Mouse (Mus musculus): Measurements from ENCODE around the gene Rasa2.
"Not testable (repeated sequence)": the region's sequence is repeated elsewhere in the genome, so short reads cannot be mapped to it uniquely, and the experiment has no call there.

Gene Rasa2

DNA sequence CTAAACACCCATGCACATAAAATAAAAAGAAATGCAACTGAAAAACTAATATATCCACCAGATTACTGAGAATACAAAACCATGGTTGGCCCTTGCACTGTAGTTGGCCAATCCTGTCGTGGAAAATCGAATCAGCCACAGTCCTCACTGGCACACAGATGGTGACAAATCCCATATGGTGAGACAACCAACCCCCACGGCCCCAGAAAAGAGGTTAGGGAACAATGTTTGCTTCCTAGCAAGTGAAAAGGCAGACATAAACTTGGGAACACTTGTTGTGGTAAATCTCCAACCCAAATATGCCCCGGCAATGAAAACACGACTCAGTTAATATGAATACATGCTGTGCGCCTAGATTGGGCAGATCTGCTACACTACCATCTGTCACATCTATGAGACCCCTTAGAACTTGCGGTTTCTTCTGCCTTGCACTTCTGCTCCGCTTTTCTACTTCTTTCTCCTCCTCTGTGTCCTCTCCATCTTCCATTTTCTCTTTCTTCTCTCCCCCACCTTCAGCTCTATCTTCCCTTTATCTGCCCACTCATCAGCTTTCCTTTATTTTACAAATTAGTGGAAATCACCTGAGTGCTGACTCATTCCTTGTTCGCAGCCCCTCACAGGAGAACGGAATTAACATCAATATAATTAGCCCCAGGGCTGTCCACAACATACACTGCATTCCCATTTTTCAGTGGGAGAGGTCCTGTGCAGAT, 101.3 kb downstream of the Rasa2 start:
- no peak for DNase-seq (ENCODE audit: low spot score)

- DNase-seq (ENCODE audit: low spot score) = no peak
These were observed 105.4 kb downstream of the Rasa2 start for GRCm38 (mm10) chr9:96526011-96526410.

DNA sequence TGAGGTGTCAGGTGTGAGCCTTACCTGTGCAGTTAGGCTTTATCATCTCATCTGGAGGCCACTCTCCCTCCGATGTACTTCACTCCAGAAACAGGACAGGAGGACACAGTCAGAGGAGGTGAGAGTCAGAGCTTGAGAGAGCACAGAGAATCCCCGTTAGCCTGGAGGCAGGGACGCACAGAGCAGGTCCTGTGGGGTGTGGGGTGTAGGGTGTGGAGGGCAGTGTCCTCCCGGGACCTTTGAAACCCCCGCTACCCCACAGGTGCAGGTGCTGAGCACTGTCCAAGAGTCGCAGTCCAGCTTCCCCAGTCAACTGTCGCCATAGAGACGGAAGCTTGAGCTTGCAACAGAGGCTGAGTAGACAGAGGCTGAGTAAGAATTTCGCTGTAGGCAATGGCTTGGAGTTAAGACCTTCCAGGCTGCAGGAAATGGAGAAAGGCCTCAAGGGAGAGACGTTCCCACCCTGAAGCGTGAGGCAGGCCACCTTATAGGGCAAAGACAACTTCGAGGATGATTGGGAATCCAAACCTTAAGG, 106.4 kb downstream of the Rasa2 start, which contains the start of gene Gm28729:
Gm28729 (minus strand) TSS at position 293 of the 535 bp plus-strand sequence.
- DNase-seq (ENCODE audit: low spot score) = no peak

GRCm38 (mm10) chr9:96523148-96523547, 108.3 kb downstream of the Rasa2 start:
- DNase-seq (ENCODE audit: low spot score) = no peak

DNA sequence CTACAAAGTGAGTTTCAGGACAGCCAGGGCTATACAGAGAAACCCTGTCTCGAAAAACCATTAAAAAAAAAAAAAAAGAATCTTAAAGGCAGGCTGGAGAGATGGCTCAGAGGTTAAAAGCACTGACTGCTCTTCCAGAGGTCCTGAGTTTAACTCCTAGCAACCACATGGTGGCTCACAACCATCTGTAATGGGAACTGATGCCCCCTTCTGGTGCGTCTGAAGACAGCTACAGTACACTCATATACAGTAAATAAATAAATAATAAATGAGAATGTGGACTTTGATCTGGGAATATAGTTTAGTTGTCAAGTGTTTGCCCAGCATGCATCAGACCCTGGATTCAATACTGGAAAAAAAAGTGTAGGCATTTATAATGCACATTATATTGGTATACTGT, 109.8 kb downstream of the Rasa2 start:
- DNase-seq (ENCODE audit: low spot score) = not testable (repeated sequence)

- no peak for DNase-seq (ENCODE audit: low spot score)
These were observed 114.0 kb downstream of the Rasa2 start for GRCm38 (mm10) chr9:96517429-96517828.

GRCm38 (mm10) chr9:96516806-96517205, 114.6 kb downstream of the Rasa2 start:
- no peak for DNase-seq (ENCODE audit: low spot score)

DNA sequence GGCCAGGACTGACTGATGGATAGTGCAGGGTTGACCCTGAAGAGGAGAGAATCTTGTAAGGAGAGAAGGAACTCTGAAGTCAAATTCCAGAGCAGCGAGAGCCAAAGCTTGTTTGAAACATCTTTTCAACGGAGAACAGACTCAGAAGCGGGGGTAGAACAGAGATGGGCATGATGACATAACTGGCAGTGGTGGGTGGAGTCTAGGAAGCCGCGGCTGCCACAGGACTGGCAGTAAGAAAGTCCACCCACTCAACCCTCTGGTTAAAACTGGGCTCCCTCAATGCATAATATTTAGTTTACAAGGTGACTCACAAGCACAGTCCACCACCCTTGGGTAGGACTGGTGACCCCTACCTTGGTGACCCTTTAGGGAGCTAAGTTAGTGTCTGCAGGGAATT, 115.7 kb downstream of the Rasa2 start:
- DNase-seq (ENCODE audit: low spot score) = no peak

DNA sequence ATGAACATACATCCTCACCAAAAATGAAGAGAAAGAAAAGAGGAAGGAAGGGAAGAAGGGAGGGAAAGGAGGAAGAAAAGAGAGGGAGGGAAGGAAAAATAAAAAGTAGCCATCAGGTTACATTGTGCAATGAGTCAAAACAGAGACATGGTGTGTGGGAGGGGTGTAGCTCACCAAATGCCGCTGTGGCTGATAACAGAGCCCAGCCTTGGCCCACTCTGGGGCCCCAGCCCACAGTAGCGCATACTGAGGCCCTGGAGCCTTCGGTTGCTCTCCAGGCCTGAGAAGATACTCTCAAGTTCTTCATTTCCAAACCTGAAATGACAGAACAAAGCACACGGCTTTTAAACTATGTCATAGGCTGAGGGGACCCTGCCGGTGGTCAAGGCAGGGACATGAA, 117.1 kb downstream of the Rasa2 start:
- no peak for DNase-seq (ENCODE audit: low spot score)

GRCm38 (mm10) chr9:96506011-96506498, 125.4 kb downstream of the Rasa2 start:
- DNase-seq (ENCODE audit: low spot score) = no peak

DNA sequence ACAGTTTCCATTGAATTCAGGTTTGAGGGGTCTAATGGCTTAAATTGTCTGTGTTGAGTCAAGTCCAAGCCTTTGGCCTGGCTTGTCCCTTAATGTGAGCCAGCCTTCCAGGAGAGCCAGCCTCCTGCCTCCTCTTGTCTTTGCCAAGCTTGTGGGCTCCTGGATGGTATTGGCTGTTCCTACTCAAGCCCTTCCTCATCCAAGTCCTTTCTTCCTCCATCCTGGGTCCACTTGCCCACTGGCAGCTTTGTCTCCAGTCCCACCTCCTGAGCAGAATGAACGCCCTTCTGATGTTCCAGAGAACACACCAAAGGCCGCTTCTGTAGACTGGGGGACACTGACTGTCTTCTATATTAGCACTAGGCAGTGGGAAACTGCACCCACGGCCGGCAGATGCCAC, 126.3 kb downstream of the Rasa2 start:
- no peak for DNase-seq (ENCODE audit: low spot score)

DNA sequence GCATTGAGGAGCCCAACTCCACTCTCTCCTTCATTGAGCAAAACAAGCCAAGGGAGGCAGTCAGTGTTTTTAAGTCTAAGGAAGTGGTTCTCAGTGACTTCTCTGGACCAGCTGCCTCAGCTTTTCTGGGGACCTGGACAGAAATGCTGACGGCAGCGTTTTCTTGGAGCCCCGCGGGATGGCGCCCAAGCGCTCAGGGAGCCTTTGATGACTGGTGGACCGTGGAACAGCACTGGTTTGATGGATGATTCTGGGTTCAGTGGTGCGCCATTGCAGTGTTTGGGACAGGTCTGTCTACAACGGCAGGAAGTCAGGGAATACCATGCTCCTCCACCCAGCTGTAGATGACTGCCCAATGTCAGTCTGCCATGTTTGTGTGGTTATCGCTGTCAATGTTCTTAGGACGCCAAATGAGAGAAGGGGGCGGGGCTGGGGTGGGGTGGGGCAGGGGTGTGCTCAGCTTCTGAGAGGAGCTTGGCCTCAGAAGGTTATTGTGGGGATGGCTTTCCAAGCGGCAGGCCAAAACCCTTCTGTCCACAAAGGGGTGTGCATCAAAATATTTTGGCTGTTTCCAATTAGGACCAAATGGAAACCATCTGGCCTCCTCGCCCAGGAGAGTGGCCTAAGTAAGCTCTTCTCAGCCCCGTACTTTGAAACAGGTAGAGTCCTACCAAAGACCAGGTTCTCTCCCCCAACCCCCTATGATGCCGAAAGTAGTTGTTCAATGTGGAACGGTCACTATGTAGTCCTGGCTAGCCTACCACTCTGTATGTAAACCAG, 127.1 kb downstream of the Rasa2 start:
- no peak for DNase-seq (ENCODE audit: low spot score)

DNA sequence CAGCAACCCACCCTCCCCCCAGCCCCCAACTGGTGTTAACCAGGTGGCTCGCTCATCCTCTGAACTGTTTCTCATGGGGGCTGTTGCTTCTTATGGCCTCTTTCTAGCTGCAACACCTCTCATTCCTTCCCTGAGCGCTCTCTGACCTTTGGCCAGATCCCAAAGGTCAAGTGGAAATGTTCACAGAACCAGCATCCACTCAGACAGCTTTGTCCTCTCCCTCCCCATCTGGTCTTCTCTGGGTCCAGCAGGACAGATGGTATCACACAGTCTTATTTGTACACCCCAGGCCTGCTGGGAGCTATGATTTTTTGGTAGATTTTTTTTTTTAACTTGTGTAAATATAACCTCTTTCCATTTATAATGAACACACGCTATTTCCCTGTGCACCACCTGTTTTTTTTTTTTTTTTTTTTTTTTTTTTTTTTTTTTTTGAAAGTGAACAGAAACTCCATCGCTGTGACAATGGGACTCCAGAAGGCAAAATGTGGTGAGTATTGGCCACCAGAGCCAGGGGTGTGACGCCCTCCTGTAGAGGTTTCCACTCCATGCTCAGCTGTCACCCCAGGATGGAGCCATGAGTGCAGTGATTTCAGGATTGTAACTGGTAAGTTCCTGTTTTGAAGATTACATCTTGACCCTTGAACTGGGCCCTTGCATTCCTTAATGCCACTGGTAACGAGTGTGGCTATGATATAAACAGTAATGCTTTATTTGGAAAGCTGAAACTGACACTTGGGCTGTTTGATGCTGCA, 128.4 kb downstream of the Rasa2 start:
- no peak for DNase-seq (ENCODE audit: low spot score)

DNA sequence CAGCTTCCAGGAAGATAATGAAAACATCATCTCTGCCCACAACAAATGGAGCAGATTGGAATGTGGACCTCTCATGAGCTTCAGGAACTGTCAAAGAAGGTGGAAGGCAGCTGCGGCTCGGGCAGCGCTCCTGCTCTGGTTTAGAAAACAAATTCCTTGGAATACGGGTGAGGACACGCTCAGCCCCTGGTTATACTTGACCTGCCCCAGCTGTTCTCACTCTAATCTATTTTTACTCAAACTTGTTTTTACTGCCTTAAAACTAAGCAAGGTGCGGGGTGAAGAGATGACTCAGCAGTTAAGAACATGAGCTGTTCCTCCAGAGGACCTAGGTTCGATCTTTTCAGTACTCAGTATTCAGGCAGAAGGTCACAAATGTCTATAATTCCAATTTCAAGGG, 130.2 kb downstream of the Rasa2 start:
- DNase-seq (ENCODE audit: low spot score) = no peak

GRCm38 (mm10) chr9:96493212-96493611, 138.2 kb downstream of the Rasa2 start:
- DNase-seq (ENCODE audit: low spot score) = no peak

- no peak for DNase-seq (ENCODE audit: low spot score)
These were observed 139.6 kb downstream of the Rasa2 start for GRCm38 (mm10) chr9:96491810-96492209.
